Mouse (Mus musculus) stomach, embryonic 14.5 days (tissue): ENCODE measurements around the gene Sntg2. TPM values are rescaled to one million over a fixed set of nuclear protein-coding genes. Genes with fewer than 3 reads are reported as not detected.

ENCODE experiments used
- ATAC-seq: fragments of 200-750 bp; cut with Nextera tagmentation; 2 replicates; pipeline ENCODE4 v1.8.0; 2017; ENCODE audit warnings: low read depth, moderate TSS enrichment; ENCODE audit not compliant: insufficient number of reproducible peaks, insufficient read depth, low FRiP score
- H3K27ac ChIP-seq: fragments of 300-500 bp; sonication (generic); 2 replicates; pipeline ENCODE4 v1.5.1; 2014; ENCODE audit warnings: mild to moderate bottlenecking, low read length, moderate library complexity, mixed read lengths
- H3K27me3 ChIP-seq: fragments of 300-500 bp; sonication (generic); 2 replicates; pipeline ENCODE4 v1.6.1; 2014; ENCODE audit warnings: low read length, control low read depth, mixed read lengths; ENCODE audit not compliant: control insufficient read depth, insufficient read depth
- H3K36me3 ChIP-seq: fragments of 300-500 bp; sonication (generic); 2 replicates; pipeline ENCODE4 v1.6.1; 2014; ENCODE audit warnings: mild to moderate bottlenecking, control low read depth, low read length, moderate library complexity, mixed read lengths; ENCODE audit not compliant: control insufficient read depth, insufficient read depth
- H3K4me1 ChIP-seq: fragments of 300-500 bp; sonication (generic); 2 replicates; pipeline ENCODE4 v1.6.1; 2014; ENCODE audit warnings: low read length, control low read depth, mixed read lengths; ENCODE audit not compliant: control insufficient read depth, insufficient read depth
- H3K4me2 ChIP-seq: fragments of 300-500 bp; sonication (generic); replicated peaks from 2 replicates; pipeline ENCODE4 v1.6.1; 2014; ENCODE audit warnings: low read depth, low read length, control low read depth
- H3K4me3 ChIP-seq: fragments of 300-500 bp; sonication (generic); 2 replicates; pipeline ENCODE4 v1.5.1; 2014; ENCODE audit warnings: low read depth, low read length, control low read depth
- H3K9ac ChIP-seq: fragments of 300-500 bp; sonication (generic); replicated peaks from 2 replicates; pipeline ENCODE4 v1.6.1; 2014; ENCODE audit warnings: low read depth, mild to moderate bottlenecking, control low read depth, low read length, moderate library complexity, mixed read lengths
- H3K9me3 ChIP-seq: fragments of 300-500 bp; sonication (generic); 2 replicates; pipeline ENCODE4 v1.6.1; 2016; ENCODE audit warnings: low read depth, low read length, control low read depth; ENCODE audit not compliant: control insufficient read depth
- WGBS: fragments of 180-500 bp; shearing (Covaris S2); extraction: QIAGEN DNeasy Blood & Tissue Kit; methylation state at CpG from one replicate; pipeline ENCODE4 v1.1.7; 2014; 5-methylcytosine and 5-hydroxymethylcytosine counted together
- polyA plus RNA-seq: library from polyadenylated mRNA; unstranded; fragments of >200 nt; fragmentation: Nextera tagmentation; extraction: Ambion mirVana; gene quantifications from 2 replicates; pipeline ENCODE4 v1.2.1, GENCODE M21; 2014

Sntg2 gene
- polyA plus RNA-seq, 1 experiment from 2014 or later, result 32.5 TPM

DNA sequence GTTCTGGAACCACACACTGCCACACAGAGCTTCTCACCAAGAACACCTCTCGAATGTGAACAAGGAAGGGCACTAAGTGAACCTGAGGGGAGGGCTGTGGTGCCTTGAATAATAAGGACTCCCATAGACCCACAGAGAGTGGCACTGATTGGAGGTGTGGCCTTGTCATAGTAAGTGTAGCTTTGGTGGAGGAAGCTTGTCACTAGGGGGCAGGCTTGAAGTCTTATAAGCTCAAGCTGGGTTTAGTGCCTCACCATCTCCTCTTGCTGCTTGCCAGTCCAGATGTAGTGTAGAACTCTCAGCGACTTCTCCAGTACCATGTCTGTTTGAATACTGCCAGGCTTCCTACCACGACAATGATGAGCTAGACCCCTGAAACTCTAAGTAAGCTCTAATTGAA lies 231.1 kb downstream of the Sntg2 start:
- no peak for ATAC-seq
- no peaks in the 10 kb centered on the region for H3K4me1 ChIP-seq
- no peak overlapping the region for H3K4me3 ChIP-seq
- H3K9me3 ChIP-seq, result no peaks in the 10 kb centered on the region
- H3K36me3 ChIP-seq, result no peaks in the 10 kb centered on the region
- H3K27ac ChIP-seq, result no peak overlapping the region
- H3K9ac ChIP-seq, result no peak overlapping the region
- WGBS, result 66% methylated on average over 3 of the region's 3 CpGs
- no peak overlapping the region for H3K4me2 ChIP-seq
- no peaks in the 10 kb centered on the region for H3K27me3 ChIP-seq

DNA sequence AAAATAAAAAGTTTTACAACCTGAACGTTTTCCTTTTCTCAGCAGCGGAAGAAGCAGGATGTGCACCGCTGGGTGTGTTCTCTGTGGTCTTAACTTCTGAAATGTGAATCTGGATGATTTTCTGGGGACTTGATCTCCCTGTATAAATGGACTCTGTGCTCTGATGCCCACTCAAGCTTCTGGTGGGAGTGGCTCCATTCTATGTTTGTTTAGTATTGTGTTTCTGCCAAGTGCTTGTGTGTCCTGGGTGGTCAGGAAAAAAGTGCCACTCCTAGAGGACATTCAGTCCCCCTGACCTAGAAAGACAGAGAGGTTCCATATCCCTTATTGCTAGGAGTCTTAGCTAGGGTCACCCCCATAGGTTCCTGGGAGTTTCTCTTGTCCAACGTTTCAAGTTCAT lies 240.7 kb downstream of the Sntg2 start, which contains the start of gene Tpo:
TSS of gene Tpo (minus strand) at position 101 of the 400 bp plus-strand sequence.
- no peak for ATAC-seq
- no peak within 1 kb of the TSS for H3K27ac ChIP-seq
- H3K9ac ChIP-seq, result no peak within 1 kb of the TSS
- H3K36me3 ChIP-seq, result no peaks in the 10 kb centered on the region
- H3K9me3 ChIP-seq, result no peaks in the 10 kb centered on the region
- no peak within 1 kb of the TSS for H3K4me2 ChIP-seq
- 81% methylated on average over 4 of the region's 4 CpGs for WGBS
- H3K27me3 ChIP-seq, result no peaks in the 10 kb centered on the region
- H3K4me3 ChIP-seq, result no peak within 1 kb of the TSS
- H3K4me1 ChIP-seq, result no peaks in the 10 kb centered on the region

DNA sequence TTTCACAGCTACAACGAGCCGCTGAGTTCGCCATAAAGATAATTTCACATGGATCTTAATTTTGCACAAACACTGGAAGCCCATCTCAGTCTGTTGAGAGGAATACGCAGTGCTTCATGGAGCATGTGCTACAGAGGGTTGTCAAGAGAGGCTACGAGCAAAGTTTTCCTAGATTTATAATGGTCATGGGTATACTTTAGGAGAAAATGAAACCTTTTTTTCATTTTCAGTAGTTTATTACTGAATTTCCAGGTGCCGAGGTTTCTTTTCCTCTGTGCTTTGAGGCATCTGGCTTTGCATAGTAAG lies 243.8 kb downstream of the Sntg2 start:
- Histone ChIP-seq H3K4me2 (no peak overlapping the region), H3K36me3 (no peaks in the 10 kb centered on the region), H3K9ac (no peak overlapping the region), H3K4me1 (no peaks in the 10 kb centered on the region), H3K27me3 (no peaks in the 10 kb centered on the region), H3K4me3 (no peak overlapping the region), H3K9me3 (no peaks in the 10 kb centered on the region), H3K27ac (no peak overlapping the region)
- no peak for ATAC-seq
- 77% methylated on average over 6 of the region's 6 CpGs for WGBS

DNA sequence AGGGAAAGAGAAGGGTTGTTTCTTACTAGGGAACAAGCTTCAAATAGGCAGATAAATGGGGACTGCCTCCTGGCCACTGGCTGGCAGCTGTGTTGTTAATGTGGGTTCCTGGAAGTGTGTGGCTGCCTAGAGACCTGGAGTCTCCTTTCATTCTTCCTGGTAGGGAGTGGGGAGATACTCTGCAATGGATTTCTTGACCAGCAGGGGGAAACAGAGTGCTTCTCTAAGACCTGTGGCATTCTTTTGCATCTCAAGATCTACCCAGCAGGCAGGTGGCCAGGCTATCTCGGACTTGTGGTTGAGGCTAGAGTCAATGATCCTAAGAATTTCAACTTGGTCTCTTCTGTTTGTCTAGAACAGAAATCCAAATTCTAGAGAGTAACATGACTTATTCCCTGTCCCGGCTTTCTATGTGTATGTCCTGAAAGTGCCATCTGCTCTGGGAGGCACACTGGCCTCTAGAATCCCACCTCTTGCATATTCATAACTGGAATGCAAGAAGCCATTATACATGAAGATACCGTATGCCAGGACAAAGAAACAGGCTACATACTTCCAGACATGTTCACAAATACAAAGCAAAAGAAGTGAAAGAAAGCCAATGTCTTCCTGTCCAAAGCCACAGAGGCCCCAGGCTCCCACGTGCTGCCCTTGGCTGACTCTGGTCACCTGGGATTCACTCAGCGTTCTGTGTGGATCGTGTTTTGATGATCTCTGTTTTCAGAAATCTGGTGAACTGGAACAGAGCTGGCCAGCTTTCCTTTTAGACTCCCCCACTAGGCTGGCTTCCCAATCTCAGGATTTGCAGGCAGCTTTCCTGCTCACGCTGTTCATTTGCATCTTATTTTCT lies 244.4 kb downstream of the Sntg2 start:
- Histone ChIP-seq H3K27me3 (no peaks in the 10 kb centered on the region), H3K27ac (no peak overlapping the region), H3K4me2 (no peak overlapping the region), H3K4me1 (no peaks in the 10 kb centered on the region), H3K36me3 (no peaks in the 10 kb centered on the region), H3K9ac (no peak overlapping the region), H3K9me3 (no peaks in the 10 kb centered on the region), H3K4me3 (no peak overlapping the region)
- WGBS, result 68% methylated on average over 7 of the region's 7 CpGs
- no peak for ATAC-seq

Other genes starting within 250 kb of the Sntg2 start
- gene Tpo, start 240.8 kb downstream of the Sntg2 start, polyA plus RNA-seq, result 0.13 TPM in 1 of 2 replicates, not detected in the other
- 24.5 and 27.4 TPM in 2 replicates for gene Tmem18, start 211.1 kb upstream of the Sntg2 start, polyA plus RNA-seq